Mouse (Mus musculus) lung, postnatal 0 days (tissue): Measurements from ENCODE around the gene Dusp1.

ENCODE experiments used
- CTCF ChIP-seq: IDR thresholded peaks from 2 replicates; pipeline ENCODE4 v1.5.1; 2016; ENCODE audit warnings: antibody characterized with exemption, mild to moderate bottlenecking
- EP300 ChIP-seq: IDR thresholded peaks from 2 replicates; pipeline ENCODE4 v1.6.1; 2016; ENCODE audit warnings: antibody characterized with exemption, mild to moderate bottlenecking, control low read depth

GRCm38 (mm10) chr17:26594171-26594570 lies 32.2 kb upstream of the Dusp1 start:
- TF ChIP-seq CTCF (no peak), EP300 (no peak)
